Mouse (Mus musculus): ENCODE data around the gene Mroh2a. TPM values are rescaled to one million over a fixed set of nuclear protein-coding genes. Genes with fewer than 3 reads are reported as not detected.

Gene Mroh2a
- total RNA-seq, 2 experiments from 2014 or later = not detected

DNA sequence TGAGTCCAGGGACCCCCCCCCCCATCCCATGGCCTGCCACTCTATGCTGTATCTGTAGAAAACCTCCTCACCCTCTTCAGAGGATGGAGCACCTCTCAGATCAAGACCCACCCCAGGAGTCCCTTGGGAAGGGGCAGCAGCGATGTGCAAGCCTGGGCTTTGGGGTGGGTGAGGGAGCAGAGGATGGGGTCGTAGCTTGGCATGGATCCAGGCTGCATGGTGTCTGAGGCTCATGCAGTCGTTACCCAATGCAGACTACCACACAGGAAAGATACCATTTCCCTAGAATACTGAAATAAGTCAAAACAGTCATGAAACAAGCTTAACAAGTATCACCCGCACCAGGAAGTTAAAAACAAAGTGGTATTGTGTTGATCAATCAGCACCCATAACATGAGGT, 21.9 kb downstream of the Mroh2a start:
- DNase-seq = no peak
- intact Hi-C loops (cut with DNase I) = no loop called here
- TF ChIP-seq CTCF (IDR thresholded peaks at IDR 0.05) = no peak
- Histone ChIP-seq H3K4me3 (no peak overlapping the region), H3K27ac (no peak overlapping the region)

DNA sequence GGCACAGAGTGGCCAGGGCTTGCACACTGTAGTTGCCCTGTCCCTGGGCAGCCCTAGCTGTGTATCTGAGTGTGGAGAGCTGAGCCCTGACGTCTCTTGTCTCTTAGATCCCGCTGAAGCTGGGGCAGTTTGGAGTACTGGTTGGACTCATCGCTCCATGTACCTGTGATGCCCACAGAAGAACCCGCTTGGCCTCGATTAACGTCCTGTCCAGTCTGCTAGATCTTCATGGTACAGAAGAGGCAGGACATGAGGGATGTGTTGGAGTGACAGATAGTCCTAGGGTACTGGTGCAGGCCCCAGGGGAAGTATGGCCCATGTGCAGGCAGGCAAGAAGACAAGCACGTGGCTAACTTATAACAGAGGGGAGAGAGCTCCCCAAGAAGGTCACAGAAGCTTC, 22.8 kb downstream of the Mroh2a start:
- Histone ChIP-seq H3K27ac (no peak overlapping the region), H3K4me3 (no peak overlapping the region)
- no peak for DNase-seq
- intact Hi-C loops (cut with DNase I) = no loop called here
- TF ChIP-seq CTCF (IDR thresholded peaks at IDR 0.05) = no peak

- no peak for DNase-seq
- H3K27ac ChIP-seq = no peak overlapping the region
- intact Hi-C loops (cut with DNase I) = no loop called here
- TF ChIP-seq CTCF (IDR thresholded peaks at IDR 0.05) = no peak
- H3K4me3 ChIP-seq = no peak overlapping the region
These were observed 23.2 kb downstream of the Mroh2a start for GRCm38 (mm10) chr1:88250023-88250422.

DNA sequence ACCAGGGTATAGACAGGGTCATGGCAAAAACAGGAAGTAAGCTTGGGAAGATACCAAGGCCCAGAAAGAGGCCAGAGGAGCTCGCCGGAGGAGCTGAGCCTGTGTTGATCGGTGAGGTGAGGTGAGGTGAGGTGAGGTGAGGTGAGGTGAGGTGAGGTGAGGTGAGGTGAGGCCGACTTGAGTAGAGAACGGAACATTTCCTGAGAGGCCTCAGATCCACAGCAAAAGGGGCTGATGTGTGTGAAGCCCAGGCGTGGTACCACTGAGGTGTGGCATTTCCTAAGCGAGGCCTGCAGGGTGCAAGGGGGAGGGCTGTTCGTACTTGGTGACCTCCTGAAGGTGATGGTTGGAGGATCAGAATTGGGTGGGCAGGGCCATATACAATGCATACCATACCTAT, 26.3 kb downstream of the Mroh2a start:
- intact Hi-C loops (cut with DNase I) = no loop called here
- no peak for TF ChIP-seq CTCF (IDR thresholded peaks at IDR 0.05)
- H3K27ac ChIP-seq = no peak overlapping the region
- no peak overlapping the region for H3K4me3 ChIP-seq
- DNase-seq = no peak

GRCm38 (mm10) chr1:88253540-88253939, 26.8 kb downstream of the Mroh2a start:
- Histone ChIP-seq H3K4me3 (no peak overlapping the region), H3K27ac (no peak overlapping the region)
- no peak for TF ChIP-seq CTCF (IDR thresholded peaks at IDR 0.05)
- no peak for DNase-seq
- intact Hi-C loops (cut with DNase I) = no loop called here

DNA sequence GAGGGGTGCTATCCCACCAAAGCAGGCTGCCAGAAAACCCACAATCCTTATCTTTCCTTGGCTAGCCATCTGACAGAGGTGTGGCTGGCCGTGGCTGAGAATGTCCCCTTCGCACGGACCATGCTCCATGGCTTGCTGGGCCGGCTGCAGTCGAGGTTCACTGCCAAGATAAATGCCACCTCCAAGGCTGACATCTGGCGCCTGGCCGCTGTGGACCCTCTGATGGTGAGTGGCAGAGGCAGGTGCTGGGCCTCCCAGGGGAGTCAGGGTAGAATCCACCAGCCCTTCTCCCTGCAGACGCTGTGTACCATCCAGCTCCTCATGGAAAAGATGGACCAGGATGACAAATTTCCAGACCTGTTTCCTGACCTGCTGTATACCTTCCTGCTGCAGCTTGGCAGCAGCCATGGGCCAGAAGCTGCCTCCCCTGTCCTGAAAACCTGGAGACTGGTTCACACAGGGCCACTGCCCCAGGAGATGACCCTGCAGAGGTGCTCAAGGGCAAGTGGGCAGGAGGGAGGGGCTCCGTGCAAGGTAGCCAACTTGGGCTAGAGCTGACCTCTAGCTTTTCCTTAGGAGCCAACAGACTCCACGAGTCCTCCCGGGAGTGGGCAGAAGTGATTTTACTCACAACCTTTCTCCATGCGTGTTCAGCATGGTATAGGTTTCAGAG, 28.1 kb downstream of the Mroh2a start:
- H3K27ac ChIP-seq = no peak overlapping the region
- DNase-seq = no peak
- intact Hi-C loops (cut with DNase I) = no loop called here
- H3K4me3 ChIP-seq = no peak overlapping the region
- no peak for TF ChIP-seq CTCF (IDR thresholded peaks at IDR 0.05)

DNA sequence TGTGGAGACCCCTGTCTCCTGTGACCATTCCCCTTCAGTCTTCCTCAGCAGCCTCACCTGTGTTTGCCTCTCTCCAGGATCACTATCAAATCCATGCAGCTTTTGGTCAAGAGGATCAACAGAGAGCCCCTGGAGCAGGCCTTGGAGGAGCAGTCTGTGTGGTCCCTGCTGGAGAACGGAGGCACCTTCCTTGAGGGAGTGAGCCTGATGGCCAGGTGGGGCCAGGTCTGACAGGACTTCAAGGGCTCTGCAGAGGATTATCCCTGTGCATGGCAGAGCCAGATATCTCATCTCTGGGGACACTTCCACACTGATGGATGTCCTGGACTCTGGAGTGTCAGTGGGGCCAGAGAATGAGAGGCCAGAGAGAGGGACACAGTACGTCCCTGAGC, 28.7 kb downstream of the Mroh2a start:
- H3K4me3 ChIP-seq = no peak overlapping the region
- intact Hi-C loops (cut with DNase I) = no loop called here
- DNase-seq = no peak

DNA sequence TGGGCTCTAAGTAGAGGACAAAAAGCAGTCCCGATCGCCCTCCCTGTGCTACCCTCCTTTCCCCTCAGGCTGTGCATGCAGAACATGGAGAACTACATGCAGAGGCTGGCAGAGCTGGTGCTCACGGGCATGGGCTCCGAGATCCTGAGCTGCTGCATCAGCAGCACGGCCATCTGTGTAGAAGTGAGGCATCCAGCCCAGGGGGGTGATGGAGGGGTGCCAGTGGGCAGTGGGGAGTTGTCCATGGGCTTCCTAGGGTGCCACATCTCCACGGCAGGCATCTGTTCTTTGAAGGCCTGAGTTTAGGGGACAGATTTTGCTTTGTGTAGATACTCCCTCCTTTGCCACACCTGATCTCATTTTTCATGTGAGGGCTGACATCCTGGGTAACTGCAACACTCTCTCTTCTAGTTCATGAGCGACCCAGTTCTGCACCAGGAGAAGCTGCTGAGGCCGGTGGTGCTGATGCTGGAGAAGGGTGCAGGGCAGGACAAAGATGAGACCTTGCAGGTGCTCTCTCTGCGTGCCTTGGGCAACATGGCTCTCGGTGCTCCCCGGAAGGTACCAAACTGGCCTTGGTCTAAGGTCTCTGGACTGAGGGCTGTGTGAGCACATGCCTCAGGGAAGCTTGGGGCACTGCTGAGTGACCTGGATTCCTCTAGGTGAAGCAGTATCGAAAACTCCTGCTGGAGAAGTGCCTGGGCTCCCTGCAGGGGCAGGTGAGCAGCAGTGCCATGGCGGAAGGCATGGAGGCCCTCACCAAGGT, 29.4 kb downstream of the Mroh2a start:
- peak; percentile 41 for DNase-seq
- intact Hi-C loops (cut with DNase I) = no loop called here
- no peak for TF ChIP-seq CTCF (IDR thresholded peaks at IDR 0.05)

More for the DNA sequence above, 28.7 kb downstream of the Mroh2a start:
- no peak overlapping the region for H3K27ac ChIP-seq
- no peak for TF ChIP-seq CTCF (IDR thresholded peaks at IDR 0.05)

DNA sequence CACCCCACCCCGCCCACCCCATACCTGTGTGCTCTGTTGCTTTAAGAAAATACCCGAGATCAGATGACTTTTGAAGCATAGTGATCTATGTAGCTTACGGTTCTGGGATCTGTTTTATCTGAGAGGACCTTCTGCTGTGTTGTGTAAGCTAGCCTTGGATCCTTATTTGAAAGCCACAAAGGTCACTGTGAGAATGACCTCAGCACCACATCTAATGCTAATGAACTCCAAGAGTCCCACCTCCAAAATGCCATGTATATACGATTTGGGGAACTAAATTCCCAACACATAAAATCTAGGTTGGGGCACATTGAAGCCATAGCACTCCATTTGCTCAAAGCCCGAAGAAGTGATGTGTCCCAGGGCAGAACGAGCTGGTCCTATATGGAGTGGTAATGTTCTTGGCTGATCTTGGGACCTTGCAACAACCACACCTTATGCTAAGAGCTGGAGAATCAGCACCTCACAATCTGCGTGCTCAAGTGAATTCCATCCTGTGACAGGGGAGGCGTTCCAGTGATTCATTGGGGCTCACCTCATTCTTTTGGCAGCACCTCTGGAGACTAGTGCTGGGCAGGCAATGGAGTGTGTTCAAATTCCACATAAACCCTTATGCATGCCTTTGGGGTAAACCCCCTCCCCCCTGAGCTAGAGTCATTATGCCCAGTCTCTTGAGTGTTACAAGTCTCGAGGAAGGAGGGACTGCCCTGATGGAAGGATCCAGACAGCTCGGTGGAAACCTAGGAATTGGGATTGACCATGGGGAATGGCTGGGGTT, 30.3 kb downstream of the Mroh2a start:
- intact Hi-C loops (cut with DNase I) = no loop called here
- DNase-seq = no peak
- Histone ChIP-seq H3K4me3 (no peak overlapping the region), H3K27ac (no peak overlapping the region)
- TF ChIP-seq CTCF (IDR thresholded peaks at IDR 0.05) = no peak

More for the DNA sequence above, 29.4 kb downstream of the Mroh2a start:
- Histone ChIP-seq H3K27ac (no peak overlapping the region), H3K4me3 (no peak overlapping the region)

- intact Hi-C loops (cut with DNase I) = no loop called here
- Histone ChIP-seq H3K4me3 (no peak overlapping the region), H3K27ac (no peak overlapping the region)
- TF ChIP-seq CTCF (IDR thresholded peaks at IDR 0.05) = no peak
- DNase-seq = no peak
These were observed 30.9 kb downstream of the Mroh2a start for GRCm38 (mm10) chr1:88257681-88258080.

DNA sequence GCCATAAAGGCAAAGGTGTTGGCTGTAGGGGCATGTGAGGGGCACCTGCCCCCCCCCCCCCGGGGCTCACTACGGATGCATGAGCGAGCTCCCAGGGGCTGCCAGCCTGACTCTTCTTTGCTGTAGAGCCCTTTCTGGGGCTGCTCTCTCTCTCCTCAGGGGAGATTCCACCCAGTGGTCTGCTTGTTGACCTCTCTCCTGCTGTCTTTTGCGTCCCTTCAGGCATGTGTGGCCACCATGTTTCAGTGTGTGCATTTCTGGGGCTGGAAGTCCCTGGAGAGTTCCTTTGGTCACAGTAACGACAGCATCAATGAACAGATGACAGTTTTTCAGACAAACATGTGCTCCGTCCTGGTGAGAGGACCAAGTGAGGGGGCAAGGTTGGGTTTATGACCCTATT, 31.6 kb downstream of the Mroh2a start:
- H3K4me3 ChIP-seq = no peak overlapping the region
- no peak overlapping the region for H3K27ac ChIP-seq
- no peak for DNase-seq
- intact Hi-C loops (cut with DNase I) = no loop called here
- no peak for TF ChIP-seq CTCF (IDR thresholded peaks at IDR 0.05)

DNA sequence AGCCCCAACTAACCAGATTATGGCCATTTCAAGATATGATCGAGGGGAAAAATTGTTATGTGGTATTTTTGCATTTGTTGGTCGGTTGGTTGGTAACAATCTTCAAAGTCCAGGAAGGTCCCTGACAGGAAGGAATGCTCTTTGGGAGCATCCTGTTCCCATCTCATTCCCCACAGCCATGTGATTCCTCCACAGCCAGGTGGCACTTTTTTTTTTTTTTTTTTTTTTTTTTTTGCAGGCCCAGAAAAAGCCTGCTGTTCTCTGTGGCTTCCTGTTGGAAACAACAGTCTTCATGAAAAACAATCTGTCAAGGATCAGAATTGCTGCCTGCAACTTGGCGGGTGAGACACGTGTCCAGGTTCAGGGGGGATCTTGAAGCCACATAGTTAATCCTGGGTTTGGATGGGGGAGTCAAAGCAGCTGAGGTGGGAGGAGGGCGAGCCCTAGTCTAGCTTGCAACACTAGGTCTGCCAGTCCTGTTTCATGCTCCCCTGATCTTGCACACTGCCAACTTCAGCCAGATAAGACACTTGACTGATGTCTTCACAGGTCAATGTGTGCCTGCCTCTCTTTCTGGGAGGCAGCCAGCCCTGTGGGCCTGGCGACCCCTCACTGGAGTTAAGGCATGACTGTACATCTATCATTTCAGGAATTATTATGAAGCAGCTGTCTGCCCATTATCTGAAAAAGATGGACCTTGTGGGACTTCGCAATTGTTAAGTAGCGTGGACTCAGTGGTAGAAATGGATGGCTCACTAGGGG, 32.3 kb downstream of the Mroh2a start:
- DNase-seq = no peak
- H3K4me3 ChIP-seq = no peak overlapping the region
- H3K27ac ChIP-seq = no peak overlapping the region
- no peak for TF ChIP-seq CTCF (IDR thresholded peaks at IDR 0.05)
- intact Hi-C loops (cut with DNase I) = no loop called here

All from gastrocnemius, adult 2 months (tissue).